Mouse (Mus musculus) retina, adult 2 months (tissue): ENCODE data around the gene Polr1d.

Experiments used
- DNase-seq: peaks from one replicate; pipeline ENCODE4 v3.0.0-alpha.2; 2012; ENCODE audit warnings: low read depth, low spot score

The Polr1d gene

DNA sequence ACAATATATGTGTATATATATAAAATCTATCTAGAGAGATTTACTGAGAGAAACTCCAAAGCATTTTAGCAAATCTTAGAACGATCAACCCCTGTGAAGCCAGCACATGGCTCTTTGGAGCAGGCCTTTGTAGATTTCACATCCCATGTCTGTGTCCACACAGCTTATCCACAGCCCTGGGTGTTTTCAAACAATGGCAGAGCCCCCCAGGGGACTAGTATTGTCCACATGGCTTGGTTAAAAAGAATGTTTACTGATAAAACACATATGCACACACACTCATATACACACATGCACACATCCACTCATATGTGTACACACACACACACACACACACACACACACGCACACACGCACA, 58.2 kb downstream of the Polr1d start:
- no peak for DNase-seq

DNA sequence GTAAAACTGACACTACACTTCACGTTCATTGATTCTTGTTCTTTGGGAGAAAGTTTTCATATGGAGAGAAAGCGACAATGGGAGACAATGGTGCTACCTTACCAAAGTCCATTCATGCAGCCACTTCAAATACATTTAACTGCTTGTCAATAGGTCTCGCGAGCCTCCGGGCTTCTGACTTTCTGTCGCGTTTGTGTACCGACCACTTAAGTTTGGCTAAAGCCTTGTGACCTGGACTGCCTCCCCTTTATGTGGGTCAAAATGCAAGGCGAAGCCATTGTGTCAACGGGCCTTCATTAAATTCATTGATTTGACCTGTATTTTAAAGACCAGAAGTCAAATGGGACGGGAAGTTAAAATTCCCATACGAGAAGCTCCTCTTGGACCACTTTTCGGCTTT, 59.1 kb downstream of the Polr1d start:
- no peak for DNase-seq

DNA sequence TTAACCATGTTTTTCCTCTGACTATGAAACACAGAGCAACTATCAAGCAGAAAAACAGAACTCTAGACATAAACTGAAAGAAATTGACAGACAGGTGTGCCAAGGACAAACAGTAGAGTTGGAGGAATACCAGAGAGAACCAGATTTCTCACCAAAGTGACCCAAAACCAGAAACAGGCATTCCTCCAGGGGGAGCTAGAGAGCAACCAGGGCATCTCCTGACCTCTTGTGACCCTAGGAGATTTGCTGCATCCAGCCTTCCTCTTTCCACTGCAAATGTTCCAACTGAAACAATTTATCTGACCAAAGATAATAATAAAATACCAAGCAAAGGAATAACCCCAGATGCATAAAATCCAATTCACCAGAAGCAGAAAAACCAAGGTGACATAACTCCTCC, 70.5 kb downstream of the Polr1d start:
- no peak for DNase-seq

DNA sequence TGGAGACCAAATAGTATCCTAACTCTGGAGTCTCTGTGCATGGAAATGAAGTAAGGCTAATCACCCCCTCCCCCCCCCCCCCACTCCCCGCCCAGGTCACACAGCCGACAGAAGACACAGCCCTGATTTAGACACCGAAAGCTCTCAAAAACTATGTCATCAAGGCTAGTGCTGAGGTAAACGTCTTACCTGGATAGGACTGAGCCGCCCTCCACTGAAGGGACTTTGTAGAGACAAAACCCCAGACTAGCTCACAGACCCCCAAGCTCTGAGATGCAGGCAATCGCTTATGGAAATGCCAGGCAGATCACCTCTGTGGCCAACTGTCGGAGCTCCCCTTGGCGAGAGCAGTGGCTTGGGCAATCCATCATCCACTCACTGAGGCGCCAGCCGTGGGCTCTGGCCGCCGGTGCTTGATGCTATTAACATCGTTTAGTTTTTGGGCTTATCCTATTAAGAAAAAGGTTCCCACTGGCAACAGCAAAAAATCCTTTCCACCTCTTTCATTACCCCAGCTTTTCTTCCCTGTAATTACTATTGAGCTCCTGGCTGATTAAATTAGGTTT, 78.0 kb downstream of the Polr1d start:
- no peak for DNase-seq

DNA sequence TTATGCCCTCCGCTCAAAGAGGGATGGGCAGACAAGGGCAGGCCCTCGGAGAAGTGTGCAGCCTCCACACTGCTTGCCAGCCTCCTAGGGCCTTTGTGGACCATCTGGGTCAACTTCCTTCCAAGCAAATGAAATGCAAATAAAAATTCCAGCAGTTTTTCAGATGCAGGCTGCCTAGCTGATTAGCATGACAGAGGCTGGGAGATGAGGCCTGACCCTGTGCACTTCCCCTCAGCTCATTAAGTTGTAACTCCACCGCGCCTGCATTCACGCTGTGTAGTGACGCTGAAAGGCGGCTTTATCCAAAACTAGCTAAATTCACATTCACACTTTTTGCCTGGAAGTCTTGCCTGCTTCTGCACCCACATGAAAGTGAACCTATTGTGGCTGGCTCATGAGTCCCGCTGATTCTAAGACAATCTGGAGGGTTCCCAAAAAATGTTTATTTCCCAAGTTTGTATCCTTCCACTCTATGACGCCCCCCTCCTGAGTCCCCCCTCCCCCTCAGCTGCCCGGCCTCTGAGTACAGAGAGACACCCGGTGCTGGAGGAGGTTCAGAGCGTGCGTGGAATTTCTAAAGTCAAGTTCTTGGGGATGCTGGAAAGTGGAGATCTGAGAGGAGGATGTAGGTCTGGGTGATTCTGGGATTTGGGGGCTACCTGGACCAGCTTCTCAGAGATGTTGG, 78.7 kb downstream of the Polr1d start:
- DNase-seq = no peak

DNA sequence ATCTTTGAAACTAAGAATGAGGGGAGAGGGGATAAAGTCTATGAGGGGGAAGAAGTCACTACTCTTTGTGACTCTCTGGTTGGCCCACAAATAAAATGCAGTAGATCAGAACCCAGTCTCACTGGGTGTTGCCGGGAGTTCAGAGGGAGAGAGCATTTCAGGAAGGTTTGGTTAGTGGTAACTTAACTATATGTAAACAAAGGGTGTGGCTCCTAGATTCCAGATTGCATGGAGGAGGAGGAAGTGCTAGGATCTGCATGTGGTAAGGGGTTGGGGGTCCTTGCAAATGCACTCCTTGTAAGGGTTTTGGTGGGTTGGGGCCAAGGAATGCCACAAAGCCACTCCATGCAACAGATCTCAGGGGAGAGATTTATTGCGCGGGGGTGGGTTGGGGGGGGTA, 79.5 kb downstream of the Polr1d start:
- DNase-seq = no peak

DNA sequence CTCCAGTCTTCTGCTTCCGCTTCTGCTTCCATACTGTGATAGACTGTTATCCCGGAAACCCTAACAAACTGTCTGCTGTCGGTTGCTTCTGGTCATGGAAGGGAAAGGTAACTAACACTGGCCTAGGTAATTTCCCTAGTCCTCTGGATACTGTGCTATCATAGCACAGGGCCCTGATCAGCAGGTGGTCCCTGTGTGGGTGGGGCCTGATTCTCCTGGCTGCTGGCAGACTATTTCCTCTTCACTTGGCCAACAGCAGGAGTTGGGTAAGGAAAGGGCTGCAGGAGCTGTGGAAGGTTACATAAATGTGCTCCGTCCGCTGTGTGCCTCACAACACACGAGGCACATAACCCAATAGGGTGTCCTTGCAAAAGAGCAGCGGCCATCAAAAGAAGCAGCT, 80.6 kb downstream of the Polr1d start:
- DNase-seq = no peak

DNA sequence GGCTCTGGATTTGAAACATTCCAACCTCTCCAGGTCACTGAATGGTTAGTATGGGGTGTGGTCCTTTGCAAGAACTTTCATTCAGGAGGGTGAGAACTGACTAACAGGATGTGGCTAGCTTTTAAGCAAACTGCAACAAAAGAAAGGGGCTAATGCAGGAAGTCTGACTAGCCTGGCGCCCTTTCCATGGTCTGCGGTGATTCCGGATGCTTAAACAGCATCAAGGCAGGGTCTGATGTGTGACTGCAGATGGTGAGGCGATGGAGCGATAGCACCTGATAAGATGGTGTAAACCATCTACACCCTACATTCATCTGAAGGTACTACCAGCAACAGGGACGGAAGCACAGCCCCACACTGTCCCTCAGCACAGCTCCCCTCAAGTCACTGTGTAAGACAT, 82.5 kb downstream of the Polr1d start:
- DNase-seq = no peak

DNA sequence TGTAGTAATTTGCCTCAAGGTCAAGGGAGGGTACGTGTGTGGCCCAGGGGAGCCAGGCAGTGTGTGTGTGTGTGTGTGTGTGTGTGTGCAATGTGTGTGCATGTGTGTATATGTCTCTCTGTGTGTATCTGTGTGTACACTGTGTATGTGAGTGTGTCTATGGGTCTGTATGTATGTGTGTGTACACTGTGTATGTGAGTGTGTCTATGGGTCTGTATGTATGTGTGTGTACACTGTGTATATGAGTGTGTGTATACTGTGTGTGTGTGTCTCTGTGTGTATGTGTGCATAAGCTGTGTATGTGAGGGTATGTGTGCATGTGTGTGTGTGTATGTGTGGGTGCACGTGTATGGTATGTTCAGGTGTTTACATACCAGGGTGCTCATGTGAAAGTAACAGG, 82.9 kb downstream of the Polr1d start:
- no peak for DNase-seq
